Mouse (Mus musculus) kidney, postnatal 0 days (tissue): ENCODE results near the gene Nfx1. TPM values are rescaled to one million over a fixed set of nuclear protein-coding genes. Genes with fewer than 3 reads are reported as not detected.

Source experiments
- ATAC-seq: fragments of 200-750 bp; cut with Nextera tagmentation; replicated peaks from 2 replicates; pipeline ENCODE4 v1.8.0; 2017; ENCODE audit warnings: low read depth, moderate number of reproducible peaks, moderate TSS enrichment, moderate library complexity; ENCODE audit not compliant: low FRiP score
- DNase-seq: peaks from one replicate; pipeline ENCODE4 v3.0.0-alpha.2; 2016; ENCODE audit warnings: low spot score
- H3K27ac ChIP-seq: fragments of 300-500 bp; sonication (generic); 2 replicates; pipeline ENCODE4 v1.5.1; 2014; ENCODE audit warnings: mild to moderate bottlenecking
- H3K27me3 ChIP-seq: fragments of 300-500 bp; sonication (generic); 2 replicates; pipeline ENCODE4 v1.6.1; 2014; ENCODE audit warnings: low read length, mixed read lengths; ENCODE audit not compliant: insufficient read depth
- H3K36me3 ChIP-seq: fragments of 300-500 bp; sonication (generic); 2 replicates; pipeline ENCODE4 v1.6.1; 2014; ENCODE audit warnings: low read length, mixed read lengths; ENCODE audit not compliant: insufficient read depth
- H3K4me1 ChIP-seq: fragments of 300-500 bp; sonication (generic); replicated peaks from 2 replicates; pipeline ENCODE4 v1.6.1; 2014; ENCODE audit warnings: antibody characterized with exemption, low read length, mixed read lengths; ENCODE audit not compliant: insufficient read depth
- H3K4me2 ChIP-seq: fragments of 300-500 bp; sonication (generic); 2 replicates; pipeline ENCODE4 v1.6.1; 2014; ENCODE audit warnings: mild to moderate bottlenecking, low read length, moderate library complexity, mixed read lengths
- H3K4me3 ChIP-seq: fragments of 300-500 bp; sonication (generic); replicated peaks from 2 replicates; pipeline ENCODE4 v1.5.1; 2014; ENCODE audit warnings: low read depth, low read length
- H3K9ac ChIP-seq: fragments of 300-500 bp; sonication (generic); 2 replicates; pipeline ENCODE4 v1.6.1; 2014; ENCODE audit warnings: low read depth, low read length
- H3K9me3 ChIP-seq: fragments of 300-500 bp; sonication (generic); replicated peaks from 2 replicates; pipeline ENCODE4 v1.6.1; 2016; ENCODE audit warnings: low read length, inconsistent platforms, mixed read lengths
- CTCF ChIP-seq: IDR thresholded peaks from 2 replicates; pipeline ENCODE4 v1.5.1; 2016; ENCODE audit warnings: antibody characterized with exemption, low read depth, mild to moderate bottlenecking, moderate library complexity
- WGBS: fragments of 180-500 bp; shearing (Covaris S2); extraction: QIAGEN DNeasy Blood & Tissue Kit; methylation state at CpG from one replicate; pipeline ENCODE4 v1.1.7; 2014; 5-methylcytosine and 5-hydroxymethylcytosine counted together
- polyA plus RNA-seq: library from polyadenylated mRNA; unstranded; fragments of >200 nt; fragmentation: Nextera tagmentation; extraction: Ambion mirVana; gene quantifications from 2 replicates; pipeline ENCODE4 v1.2.1, GENCODE M21; 2015

Nfx1 gene
- polyA plus RNA-seq, 1 experiment from 2014 or later, result 55.1 TPM

DNA sequence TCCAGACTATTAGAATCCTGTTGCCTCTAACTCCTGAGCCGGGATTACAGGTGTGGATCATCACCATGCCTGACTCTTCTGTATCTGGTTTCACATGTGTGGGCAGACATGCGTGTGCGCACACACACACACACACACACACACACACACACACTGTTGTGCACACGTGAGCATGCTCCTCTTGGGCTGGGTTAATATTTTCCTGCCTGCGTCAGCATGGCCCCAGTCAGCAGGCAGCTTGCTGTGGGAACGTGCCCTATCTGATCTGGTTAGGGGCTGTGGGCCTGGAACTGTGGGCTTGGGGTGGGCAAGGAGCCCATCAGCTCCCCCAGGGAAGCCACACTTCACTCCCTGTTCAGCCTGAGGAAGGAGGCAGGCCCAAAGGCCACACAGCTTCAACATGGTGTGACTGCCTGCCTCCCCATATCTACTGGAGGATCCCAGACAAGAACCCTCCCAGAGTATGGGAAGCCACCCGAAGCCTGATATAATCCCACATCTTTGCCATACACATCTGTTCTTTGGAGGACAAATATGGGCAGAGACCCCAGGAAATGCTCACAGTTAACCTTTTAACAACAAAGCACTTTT lies 86.1 kb downstream of the Nfx1 start:
- Histone ChIP-seq H3K27ac (peak overlapping the region; percentile 81), H3K4me2 (no peak overlapping the region), H3K36me3 (no peaks in the 10 kb centered on the region), H3K27me3 (no peaks in the 10 kb centered on the region), H3K9me3 (no peaks in the 10 kb centered on the region), H3K4me1 (0 out of 2 replicates have a peak, but pooled peaks cover 4% of the 10 kb centered on the region), H3K4me3 (no peak overlapping the region), H3K9ac (no peak overlapping the region; the same call in 1 of the 2 replicates)
- 35% methylated on average over 7 of the region's 7 CpGs for WGBS
- TF ChIP-seq CTCF, result no peak
- DNase-seq (no peak), ATAC-seq (peak; percentile 68)

DNA sequence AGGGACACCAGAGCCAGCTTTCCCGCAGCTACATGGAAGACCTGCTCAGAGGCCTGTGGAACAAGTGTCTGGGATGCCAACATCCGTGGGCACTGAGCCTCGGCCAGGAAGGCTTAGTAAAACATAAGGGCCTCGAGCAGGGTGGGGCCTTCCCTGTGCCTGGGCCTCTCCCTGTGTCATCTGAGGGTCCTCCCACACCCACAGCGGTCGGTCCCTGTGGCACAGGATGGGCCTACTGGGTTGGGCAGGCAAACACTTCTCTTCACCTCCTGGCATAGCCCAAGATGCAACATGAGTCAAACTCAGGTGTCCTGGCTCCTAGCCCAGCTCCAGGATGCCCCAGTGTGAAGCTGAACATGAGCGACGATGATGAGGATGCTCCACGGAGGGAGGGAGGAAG lies 86.7 kb downstream of the Nfx1 start:
- Histone ChIP-seq H3K4me2 (no peak overlapping the region), H3K4me1 (0 out of 2 replicates have a peak, but pooled peaks cover 4% of the 10 kb centered on the region), H3K36me3 (no peaks in the 10 kb centered on the region), H3K9ac (no peak overlapping the region; the same call in 1 of the 2 replicates), H3K27me3 (no peaks in the 10 kb centered on the region), H3K4me3 (no peak overlapping the region), H3K9me3 (no peaks in the 10 kb centered on the region), H3K27ac (peak overlapping the region; percentile 81)
- TF ChIP-seq CTCF, result no peak
- no peak for DNase-seq
- ATAC-seq, result 0 out of 2 replicates have a peak, but pooled peaks have one; percentile 18
- WGBS, result 35% methylated on average over 8 of the region's 9 CpGs

DNA sequence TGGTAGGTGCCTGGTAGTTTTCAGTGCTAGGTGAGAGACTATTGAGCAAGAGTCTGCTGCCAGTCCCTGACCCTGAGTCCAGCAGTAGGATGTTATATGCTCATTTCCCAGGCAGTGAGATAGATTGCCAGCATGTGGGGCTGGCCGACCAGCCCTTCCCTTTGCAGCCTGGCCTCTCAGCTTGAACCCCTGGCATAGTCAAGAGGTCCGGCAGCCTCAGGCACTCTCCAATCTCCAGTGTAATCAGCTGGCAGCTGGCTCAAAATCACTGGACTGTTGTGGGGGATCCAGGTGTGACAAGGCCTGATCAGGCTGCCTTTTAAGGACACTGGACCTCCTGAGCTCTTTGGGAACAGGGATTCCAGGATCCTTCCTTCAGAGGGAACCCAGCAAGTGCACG lies 92.6 kb downstream of the Nfx1 start:
- ATAC-seq, result peak; percentile 52; the same call in 1 of the 2 replicates
- no peaks in the 10 kb centered on the region for H3K36me3 ChIP-seq
- H3K4me2 ChIP-seq, result no peak overlapping the region
- H3K4me3 ChIP-seq, result no peak overlapping the region
- TF ChIP-seq CTCF, result no peak
- no peak overlapping the region for H3K9ac ChIP-seq
- H3K9me3 ChIP-seq, result no peaks in the 10 kb centered on the region
- no peak for DNase-seq
- H3K4me1 ChIP-seq, result no peaks in the 10 kb centered on the region
- 44% methylated on average over 3 of the region's 3 CpGs for WGBS
- H3K27ac ChIP-seq, result peak overlapping the region; percentile 66
- H3K27me3 ChIP-seq, result no peaks in the 10 kb centered on the region

GRCm38 (mm10) chr4:41063894-41064673 lies 93.4 kb downstream of the Nfx1 start:
- H3K27ac ChIP-seq, result peak overlapping the region; percentile 66
- H3K9ac ChIP-seq, result peak overlapping the region; percentile 28; the same call in 1 of the 2 replicates
- H3K4me3 ChIP-seq, result no peak overlapping the region
- H3K9me3 ChIP-seq, result no peaks in the 10 kb centered on the region
- no peaks in the 10 kb centered on the region for H3K27me3 ChIP-seq
- ATAC-seq, result 0 out of 2 replicates have a peak, but pooled peaks have one; percentile 40
- TF ChIP-seq CTCF, result peak; percentile 62
- DNase-seq, result no peak
- no peaks in the 10 kb centered on the region for H3K36me3 ChIP-seq
- peak overlapping the region; percentile 31 for H3K4me2 ChIP-seq
- H3K4me1 ChIP-seq, result no peaks in the 10 kb centered on the region
- WGBS, result 18% methylated on average over 16 of the region's 16 CpGs

GRCm38 (mm10) chr4:41065196-41065595 lies 94.5 kb downstream of the Nfx1 start:
- TF ChIP-seq CTCF, result no peak
- no peak for DNase-seq
- H3K27me3 ChIP-seq, result no peaks in the 10 kb centered on the region
- no peak overlapping the region for H3K4me3 ChIP-seq
- no peaks in the 10 kb centered on the region for H3K9me3 ChIP-seq
- no peaks in the 10 kb centered on the region for H3K36me3 ChIP-seq
- no peak overlapping the region for H3K9ac ChIP-seq
- 78% methylated on average over 4 of the region's 4 CpGs for WGBS
- H3K4me2 ChIP-seq, result no peak overlapping the region
- ATAC-seq, result no peak
- no peak overlapping the region for H3K27ac ChIP-seq
- no peaks in the 10 kb centered on the region for H3K4me1 ChIP-seq

DNA sequence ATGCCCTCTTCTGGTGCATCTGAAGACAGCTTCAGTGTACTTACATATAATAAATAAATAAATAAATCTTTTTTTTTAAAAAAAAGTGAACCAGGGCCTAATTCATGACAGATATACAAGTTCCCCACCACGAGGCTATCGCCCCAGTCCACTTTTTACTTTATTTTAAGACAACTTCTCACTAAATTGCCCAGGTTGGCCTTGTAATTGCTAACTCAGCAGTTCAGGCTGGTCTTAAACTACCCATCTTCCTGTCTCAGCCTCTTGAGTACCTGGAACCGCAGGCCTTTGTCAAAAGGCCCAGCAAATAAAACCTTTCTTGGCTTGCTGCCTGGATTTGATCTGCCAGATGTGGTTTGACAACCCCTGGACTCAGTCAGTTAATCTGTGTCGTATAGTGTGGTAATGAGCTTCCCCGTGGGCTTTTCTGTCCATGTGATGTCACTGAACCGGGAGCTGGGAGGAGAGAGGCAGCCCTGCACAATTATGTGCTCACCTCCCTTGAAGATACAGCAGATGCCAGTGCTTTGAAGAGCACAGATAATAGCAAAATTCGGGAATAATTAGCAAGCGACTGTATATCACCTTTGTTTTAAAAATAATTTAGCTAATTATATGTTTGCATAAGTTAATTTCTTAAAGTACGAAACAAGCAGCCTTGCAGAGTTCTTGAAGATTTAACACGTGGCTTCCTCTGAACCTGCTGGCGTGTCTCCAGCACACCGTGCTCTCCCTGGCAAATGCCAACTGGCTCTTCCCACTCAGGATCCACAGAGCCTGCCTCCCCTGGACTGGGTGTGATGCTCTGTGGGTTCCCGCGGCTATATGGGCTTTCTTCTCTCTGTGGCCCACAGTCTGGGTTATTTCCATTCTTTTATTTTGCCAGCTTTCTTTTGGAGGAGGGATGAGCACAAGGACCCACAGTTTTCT lies 101.1 kb downstream of the Nfx1 start:
- H3K27ac ChIP-seq, result no peak overlapping the region
- 67% methylated on average over 14 of the region's 14 CpGs for WGBS
- TF ChIP-seq CTCF, result no peak
- no peaks in the 10 kb centered on the region for H3K36me3 ChIP-seq
- H3K9me3 ChIP-seq, result no peaks in the 10 kb centered on the region
- DNase-seq (no peak), ATAC-seq (no peak)
- H3K4me1 ChIP-seq, result no peaks in the 10 kb centered on the region
- H3K4me2 ChIP-seq, result no peak overlapping the region
- H3K27me3 ChIP-seq, result no peaks in the 10 kb centered on the region
- H3K4me3 ChIP-seq, result no peak overlapping the region
- H3K9ac ChIP-seq, result no peak overlapping the region
